Mouse (Mus musculus) hindbrain, embryonic 14.5 days (tissue): ENCODE measurements at regions not wholly inside any gene's neighbourhood (a gene's known extent, or its start where the extent isn't known, plus 50 kb on each side); places are given as distances from the start of the nearest gene placed in this dataset.
A peak's percentile ranks its signal among the peaks of the same experiment; 100 is the strongest.
"Not testable (repeated sequence)": the region's sequence is repeated elsewhere in the genome, so short reads cannot be mapped to it uniquely, and the experiment has no call there.

Experiments used
- ATAC-seq: fragments of 200-750 bp; cut with Nextera tagmentation; 2 replicates; pipeline ENCODE4 v1.8.0; 2017; ENCODE audit warnings: moderate number of reproducible peaks, mild to moderate bottlenecking, moderate TSS enrichment, moderate library complexity; ENCODE audit not compliant: low FRiP score
- DNase-seq: peaks from one replicate; pipeline ENCODE4 v3.0.0-alpha.2; 2015; ENCODE audit warnings: low spot score
- H3K27ac ChIP-seq: fragments of 300-500 bp; sonication (generic); 2 replicates; pipeline ENCODE4 v1.5.1; 2014; ENCODE audit warnings: mild to moderate bottlenecking, moderate library complexity
- H3K27me3 ChIP-seq: fragments of 300-500 bp; sonication (generic); 2 replicates; pipeline ENCODE4 v1.6.1; 2014; ENCODE audit warnings: mild to moderate bottlenecking, low read length, mixed read lengths; ENCODE audit not compliant: control insufficient read depth, insufficient read depth
- H3K36me3 ChIP-seq: fragments of 300-500 bp; sonication (generic); replicated peaks from 2 replicates; pipeline ENCODE4 v1.6.1; 2014; ENCODE audit not compliant: control insufficient read depth, insufficient read depth
- H3K4me1 ChIP-seq: fragments of 300-500 bp; sonication (generic); replicated peaks from 2 replicates; pipeline ENCODE4 v1.6.1; 2014; ENCODE audit warnings: antibody characterized with exemption, low read length, mixed read lengths; ENCODE audit not compliant: control insufficient read depth, insufficient read depth
- H3K4me2 ChIP-seq: fragments of 300-500 bp; sonication (generic); replicated peaks from 2 replicates; pipeline ENCODE4 v1.6.1; 2014; ENCODE audit warnings: mild to moderate bottlenecking, moderate library complexity
- H3K4me3 ChIP-seq: fragments of 300-500 bp; sonication (generic); replicated peaks from 2 replicates; pipeline ENCODE4 v1.5.1; 2014; ENCODE audit warnings: mild to moderate bottlenecking, low read length
- H3K9ac ChIP-seq: fragments of 300-500 bp; sonication (generic); 2 replicates; pipeline ENCODE4 v1.6.1; 2014
- H3K9me3 ChIP-seq: fragments of 300-500 bp; sonication (generic); 2 replicates; pipeline ENCODE4 v1.6.1; 2016; ENCODE audit warnings: low read length; ENCODE audit not compliant: control insufficient read depth
- whole genome bisulfite sequencing: fragments of 180-500 bp; shearing (Covaris S2); extraction: QIAGEN DNeasy Blood & Tissue Kit; methylation state at CpG from one replicate; pipeline ENCODE4 v1.1.7; 2014; 5-methylcytosine and 5-hydroxymethylcytosine counted together

DNA sequence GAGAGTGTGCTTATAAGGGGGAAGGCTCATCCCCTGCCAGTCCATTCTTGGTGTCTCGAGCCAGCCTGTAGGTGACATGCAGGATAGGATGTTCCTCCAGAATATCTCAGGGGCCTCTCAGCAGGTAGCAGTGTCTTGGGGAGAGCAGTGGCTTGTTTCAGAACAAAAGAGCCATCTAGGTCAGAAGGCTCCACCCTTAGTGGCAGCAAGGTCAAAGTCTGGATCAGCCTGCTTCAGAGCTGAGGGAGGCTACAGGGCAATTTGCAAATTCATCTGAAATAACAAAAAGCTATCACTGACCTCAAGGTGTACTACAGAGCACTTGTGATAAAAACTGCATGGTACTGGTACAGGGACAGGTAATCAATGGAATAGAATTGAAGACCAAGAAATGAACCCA, 1679.5 kb downstream of the Stim2 start:
- H3K36me3 ChIP-seq, H3K9ac ChIP-seq, DNase-seq, ATAC-seq, H3K27ac ChIP-seq, H3K9me3 ChIP-seq, H3K4me2 ChIP-seq, H3K27me3 ChIP-seq, H3K4me1 ChIP-seq, H3K4me3 ChIP-seq: not testable (repeated sequence)
- WGBS = 73% methylated on average over 1 of the region's 1 CpGs

- WGBS = 73% methylated on average over 5 of the region's 5 CpGs
- no peak for ATAC-seq
- Histone ChIP-seq H3K4me3 (no peak overlapping the region), H3K27me3 (no peaks in the 10 kb centered on the region), H3K4me2 (no peak overlapping the region), H3K36me3 (no peaks in the 10 kb centered on the region), H3K27ac (no peak overlapping the region), H3K9me3 (no peaks in the 10 kb centered on the region), H3K4me1 (no peaks in the 10 kb centered on the region), H3K9ac (no peak overlapping the region)
- DNase-seq = no peak
These were observed 1692.9 kb downstream of the Stim2 start for GRCm38 (mm10) chr5:55691114-55691742.

DNA sequence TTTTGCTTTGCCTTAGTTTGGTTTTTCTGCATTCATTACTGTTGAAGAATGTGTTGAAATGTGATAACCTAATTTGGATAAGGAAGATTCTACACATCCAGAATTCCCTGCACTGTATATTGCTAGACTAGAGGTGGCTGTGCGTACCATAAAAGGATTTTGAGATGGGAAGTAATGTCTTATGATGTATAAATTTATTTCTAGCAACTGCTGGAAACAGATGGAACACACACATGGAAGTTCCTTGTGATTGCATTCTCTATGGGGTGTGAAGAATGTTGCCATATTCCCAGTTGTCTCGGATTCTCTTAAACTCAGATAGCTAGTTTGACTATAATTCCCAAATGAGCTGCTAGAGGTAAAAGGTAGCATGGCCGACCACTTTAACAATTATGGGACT, 1706.2 kb downstream of the Stim2 start:
- H3K27me3 ChIP-seq = no peaks in the 10 kb centered on the region
- no peak for ATAC-seq
- no peaks in the 10 kb centered on the region for H3K36me3 ChIP-seq
- H3K4me2 ChIP-seq = no peak overlapping the region
- H3K27ac ChIP-seq = no peak overlapping the region
- no peaks in the 10 kb centered on the region for H3K9me3 ChIP-seq
- H3K4me3 ChIP-seq = no peak overlapping the region
- H3K9ac ChIP-seq = no peak overlapping the region
- no peaks in the 10 kb centered on the region for H3K4me1 ChIP-seq
- no peak for DNase-seq
- WGBS = 82% methylated on average over 3 of the region's 3 CpGs

- 20% methylated on average over 1 of the region's 1 CpGs for WGBS
- Histone ChIP-seq H3K27me3 (no peaks in the 10 kb centered on the region), H3K9ac (no peak overlapping the region), H3K4me1 (no peaks in the 10 kb centered on the region), H3K27ac (no peak overlapping the region), H3K4me2 (no peak overlapping the region), H3K9me3 (no peaks in the 10 kb centered on the region), H3K4me3 (no peak overlapping the region), H3K36me3 (no peaks in the 10 kb centered on the region)
- DNase-seq (no peak), ATAC-seq (no peak)
These were observed 1713.5 kb downstream of the Stim2 start for GRCm38 (mm10) chr5:55711786-55712185.

DNA sequence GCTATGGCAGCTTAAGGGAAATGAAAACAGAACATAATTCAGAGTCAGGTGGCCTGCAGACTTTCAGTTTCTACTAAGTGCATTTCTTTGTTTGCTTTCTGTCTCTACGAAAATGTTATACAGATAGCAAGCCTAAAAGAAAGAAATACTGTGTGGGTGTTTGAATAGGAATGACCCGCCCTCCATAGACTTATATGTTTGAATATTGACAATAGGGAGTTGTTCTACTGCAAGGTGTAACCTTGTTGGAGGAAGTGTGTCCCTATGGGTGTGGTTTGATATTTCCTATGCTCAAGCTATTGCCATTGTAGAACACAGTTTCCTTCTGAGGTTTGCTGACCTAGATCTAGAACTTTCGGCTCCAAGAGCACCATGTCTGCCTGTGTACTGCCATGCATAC, 1736.8 kb downstream of the Stim2 start:
- H3K4me2 ChIP-seq = no peak overlapping the region
- no peaks in the 10 kb centered on the region for H3K27me3 ChIP-seq
- H3K36me3 ChIP-seq = no peaks in the 10 kb centered on the region
- no peak overlapping the region for H3K4me3 ChIP-seq
- H3K9me3 ChIP-seq = no peaks in the 10 kb centered on the region
- DNase-seq (no peak), ATAC-seq (no peak)
- H3K9ac ChIP-seq = no peak overlapping the region
- 92% methylated on average over 3 of the region's 3 CpGs for WGBS
- no peak overlapping the region for H3K27ac ChIP-seq
- no peaks in the 10 kb centered on the region for H3K4me1 ChIP-seq

GRCm38 (mm10) chr5:55761777-55762176, 1763.5 kb downstream of the Stim2 start:
- H3K27me3 ChIP-seq = no peaks in the 10 kb centered on the region

GRCm38 (mm10) chr5:55791755-55792629, 1793.7 kb downstream of the Stim2 start:
- ATAC-seq (peak; percentile 31; the same call in 1 of the 2 replicates), DNase-seq (no peak)
- no peak overlapping the region for H3K27ac ChIP-seq

More at GRCm38 (mm10) chr5:55761777-55762176, 1763.5 kb downstream of the Stim2 start:
- no peaks in the 10 kb centered on the region for H3K9me3 ChIP-seq
- no peak for DNase-seq
- H3K36me3 ChIP-seq = no peaks in the 10 kb centered on the region
- H3K4me2 ChIP-seq = no peak overlapping the region
- no peak for ATAC-seq
- 100% methylated on average over 1 of the region's 1 CpGs for WGBS
- no peaks in the 10 kb centered on the region for H3K4me1 ChIP-seq
- H3K27ac ChIP-seq = no peak overlapping the region
- H3K9ac ChIP-seq = no peak overlapping the region
- H3K4me3 ChIP-seq = no peak overlapping the region

DNA sequence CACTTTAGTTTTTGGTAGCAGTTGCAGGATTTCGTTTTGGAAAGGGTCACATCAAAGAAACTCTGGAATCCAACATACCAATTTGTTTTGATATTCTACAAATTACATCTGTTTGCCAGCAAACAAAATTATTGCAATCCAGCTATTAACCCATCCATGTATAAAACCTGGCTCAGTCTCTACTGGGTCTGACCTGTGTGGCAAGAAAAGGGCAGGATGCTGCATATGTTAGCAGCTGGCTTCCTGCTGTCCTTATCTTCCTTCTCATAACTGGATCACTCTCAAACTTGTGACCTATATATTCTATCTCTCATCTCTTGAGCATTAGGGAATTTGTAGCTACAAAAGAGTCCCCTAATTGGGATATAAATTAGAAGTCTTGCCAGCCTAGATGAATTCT, 1794.4 kb downstream of the Stim2 start:
- DNase-seq = no peak
- no peak overlapping the region for H3K4me3 ChIP-seq
- H3K27ac ChIP-seq = no peak overlapping the region
- H3K9ac ChIP-seq = no peak overlapping the region
- no peaks in the 10 kb centered on the region for H3K4me1 ChIP-seq
- no peaks in the 10 kb centered on the region for H3K27me3 ChIP-seq
- 58% methylated on average over 1 of the region's 1 CpGs for WGBS
- no peaks in the 10 kb centered on the region for H3K36me3 ChIP-seq
- H3K4me2 ChIP-seq = no peak overlapping the region
- H3K9me3 ChIP-seq = no peaks in the 10 kb centered on the region
- no peak for ATAC-seq

More at GRCm38 (mm10) chr5:55791755-55792629, 1793.7 kb downstream of the Stim2 start:
- Histone ChIP-seq H3K4me3 (no peak overlapping the region), H3K36me3 (no peaks in the 10 kb centered on the region), H3K27me3 (no peaks in the 10 kb centered on the region), H3K4me1 (no peaks in the 10 kb centered on the region), H3K4me2 (no peak overlapping the region), H3K9me3 (no peaks in the 10 kb centered on the region), H3K9ac (no peak overlapping the region)
- 46% methylated on average over 8 of the region's 8 CpGs for WGBS
